Mouse (Mus musculus) embryonic facial prominence, embryonic 13.5 days (tissue): ENCODE data around the gene Prcc. TPM values are rescaled to one million over a fixed set of nuclear protein-coding genes. Genes with fewer than 3 reads are reported as not detected.

ENCODE experiments used
- ATAC-seq: fragments of 200-750 bp; cut with Nextera tagmentation; 2 replicates; pipeline ENCODE4 v1.8.0; 2017; ENCODE audit warnings: low read depth; ENCODE audit not compliant: insufficient number of reproducible peaks, insufficient read depth, low FRiP score, low TSS enrichment
- H3K27ac ChIP-seq: fragments of 300-500 bp; sonication (generic); 2 replicates; pipeline ENCODE4 v1.5.1; 2015; ENCODE audit warnings: moderate library complexity, mild to moderate bottlenecking, inconsistent platforms
- H3K27me3 ChIP-seq: fragments of 300-500 bp; sonication (generic); 2 replicates; pipeline ENCODE4 v1.6.1; 2015; ENCODE audit warnings: mild to moderate bottlenecking, inconsistent platforms
- H3K36me3 ChIP-seq: fragments of 300-500 bp; sonication (generic); 2 replicates; pipeline ENCODE4 v1.6.1; 2015; ENCODE audit warnings: mild to moderate bottlenecking, inconsistent platforms
- H3K4me1 ChIP-seq: fragments of 300-500 bp; sonication (generic); 2 replicates; pipeline ENCODE4 v1.6.1; 2015; ENCODE audit warnings: inconsistent platforms
- H3K4me2 ChIP-seq: fragments of 300-500 bp; sonication (generic); 2 replicates; pipeline ENCODE4 v1.6.1; 2015; ENCODE audit warnings: moderate library complexity, mild to moderate bottlenecking, inconsistent platforms
- H3K4me3 ChIP-seq: fragments of 300-500 bp; sonication (generic); 2 replicates; pipeline ENCODE4 v1.5.1; 2015; ENCODE audit warnings: mild to moderate bottlenecking, inconsistent platforms
- H3K9ac ChIP-seq: fragments of 300-500 bp; sonication (generic); 2 replicates; pipeline ENCODE4 v1.6.1; 2015; ENCODE audit warnings: mild to moderate bottlenecking, inconsistent platforms
- H3K9me3 ChIP-seq: fragments of 300-500 bp; sonication (generic); 2 replicates; pipeline ENCODE4 v1.6.1; 2016; ENCODE audit warnings: inconsistent platforms
- WGBS: fragments of 180-500 bp; shearing (Covaris S2); methylation state at CpG from one replicate; pipeline ENCODE4 v1.1.7; 2015; ENCODE audit warnings: mixed read lengths; 5-methylcytosine and 5-hydroxymethylcytosine counted together
- polyA plus RNA-seq: library from polyadenylated mRNA; unstranded; fragments of >200 nt; fragmentation: Nextera tagmentation; extraction: Ambion mirVana; gene quantifications from 2 replicates; pipeline ENCODE4 v1.2.1, GENCODE M21; 2015

Gene Prcc
- polyA plus RNA-seq, 1 experiment from 2014 or later = 17.7 TPM

- H3K9me3 ChIP-seq = no peaks in the 10 kb centered on the region
- H3K27ac ChIP-seq = peak overlapping the region; percentile 86; the same call in 1 of the 2 replicates
- H3K36me3 ChIP-seq = peaks cover 61% of the 10 kb centered on the region
- peak overlapping the region; percentile 82 for H3K4me2 ChIP-seq
- ATAC-seq = no peak
- peak overlapping the region; percentile 68; the same call in 1 of the 2 replicates for H3K4me3 ChIP-seq
- WGBS = 89% methylated on average over 1 of the region's 1 CpGs
- H3K9ac ChIP-seq = no peak overlapping the region
- no peaks in the 10 kb centered on the region for H3K27me3 ChIP-seq
- H3K4me1 ChIP-seq = peaks cover 14% of the 10 kb centered on the region
Measured at GRCm38 (mm10) chr3:87918551-87918950, 33.1 kb upstream of the Prcc start.

GRCm38 (mm10) chr3:87916990-87917389, 31.6 kb upstream of the Prcc start:
- Histone ChIP-seq H3K4me1 (peaks cover 15% of the 10 kb centered on the region), H3K9me3 (no peaks in the 10 kb centered on the region), H3K4me3 (no peak overlapping the region), H3K4me2 (no peak overlapping the region), H3K36me3 (peaks cover 52% of the 10 kb centered on the region), H3K27me3 (no peaks in the 10 kb centered on the region), H3K27ac (no peak overlapping the region), H3K9ac (no peak overlapping the region)
- WGBS = 91% methylated on average over 1 of the region's 1 CpGs
- ATAC-seq = no peak

- peaks cover 49% of the 10 kb centered on the region for H3K36me3 ChIP-seq
- WGBS = 95% methylated on average over 10 of the region's 10 CpGs
- ATAC-seq = no peak
- no peaks in the 10 kb centered on the region for H3K9me3 ChIP-seq
- H3K9ac ChIP-seq = no peak overlapping the region
- H3K4me2 ChIP-seq = no peak overlapping the region
- no peak overlapping the region for H3K4me3 ChIP-seq
- H3K4me1 ChIP-seq = peaks cover 35% of the 10 kb centered on the region
- H3K27me3 ChIP-seq = no peaks in the 10 kb centered on the region
- no peak overlapping the region for H3K27ac ChIP-seq
Measured at GRCm38 (mm10) chr3:87913891-87914290, 28.5 kb upstream of the Prcc start.

- no peak overlapping the region for H3K4me3 ChIP-seq
- H3K36me3 ChIP-seq = peaks cover 49% of the 10 kb centered on the region
- WGBS = 86% methylated on average over 7 of the region's 7 CpGs
Measured at GRCm38 (mm10) chr3:87913491-87913890, 28.1 kb upstream of the Prcc start.

GRCm38 (mm10) chr3:87910573-87911141, 25.2 kb upstream of the Prcc start:
- H3K4me1 ChIP-seq = peaks cover 46% of the 10 kb centered on the region
- WGBS = 6% methylated on average over 12 of the region's 12 CpGs
- peak overlapping the region; percentile 40 for H3K4me3 ChIP-seq
- ATAC-seq = 0 out of 2 replicates have a peak, but pooled peaks have one; percentile 18
- H3K27me3 ChIP-seq = no peaks in the 10 kb centered on the region
- H3K4me2 ChIP-seq = peak overlapping the region; percentile 92
- H3K27ac ChIP-seq = peak overlapping the region; percentile 98
- peak overlapping the region; percentile 62 for H3K9ac ChIP-seq
- H3K36me3 ChIP-seq = peaks cover 28% of the 10 kb centered on the region
- no peaks in the 10 kb centered on the region for H3K9me3 ChIP-seq

More at GRCm38 (mm10) chr3:87913491-87913890, 28.1 kb upstream of the Prcc start:
- no peak overlapping the region for H3K27ac ChIP-seq
- no peak for ATAC-seq
- no peak overlapping the region for H3K4me2 ChIP-seq
- no peaks in the 10 kb centered on the region for H3K27me3 ChIP-seq
- H3K9ac ChIP-seq = no peak overlapping the region
- H3K9me3 ChIP-seq = no peaks in the 10 kb centered on the region
- H3K4me1 ChIP-seq = peaks cover 37% of the 10 kb centered on the region

- Histone ChIP-seq H3K4me2 (peak overlapping the region; percentile 92), H3K9ac (peak overlapping the region; percentile 62), H3K4me1 (peaks cover 46% of the 10 kb centered on the region)
Measured at GRCm38 (mm10) chr3:87909874-87910273, 24.5 kb upstream of the Prcc start.

GRCm38 (mm10) chr3:87909381-87909780, 24.0 kb upstream of the Prcc start:
- Histone ChIP-seq H3K27me3 (no peaks in the 10 kb centered on the region), H3K4me2 (peak overlapping the region; percentile 92), H3K27ac (peak overlapping the region; percentile 98), H3K9ac (peak overlapping the region; percentile 62), H3K4me3 (peak overlapping the region; percentile 40), H3K36me3 (peaks cover 15% of the 10 kb centered on the region), H3K4me1 (peaks cover 46% of the 10 kb centered on the region), H3K9me3 (no peaks in the 10 kb centered on the region)
- 87% methylated on average over 2 of the region's 2 CpGs for WGBS
- no peak for ATAC-seq

More at GRCm38 (mm10) chr3:87909874-87910273, 24.5 kb upstream of the Prcc start:
- WGBS = 14% methylated on average over 4 of the region's 4 CpGs
- Histone ChIP-seq H3K27ac (peak overlapping the region; percentile 98), H3K27me3 (no peaks in the 10 kb centered on the region), H3K36me3 (peaks cover 20% of the 10 kb centered on the region), H3K9me3 (no peaks in the 10 kb centered on the region), H3K4me3 (peak overlapping the region; percentile 40)
- ATAC-seq = no peak

- ATAC-seq = no peak
- Histone ChIP-seq H3K4me1 (peaks cover 46% of the 10 kb centered on the region), H3K4me3 (peak overlapping the region; percentile 98), H3K36me3 (peaks cover under 1% of the 10 kb centered on the region; the same call in 1 of the 2 replicates), H3K9me3 (no peaks in the 10 kb centered on the region), H3K27ac (peak overlapping the region; percentile 98), H3K4me2 (peak overlapping the region; percentile 92), H3K27me3 (no peaks in the 10 kb centered on the region), H3K9ac (peak overlapping the region; percentile 98)
- WGBS = 14% methylated on average over 1 of the region's 1 CpGs
Measured at GRCm38 (mm10) chr3:87907906-87908305, 22.5 kb upstream of the Prcc start.

- peaks cover 46% of the 10 kb centered on the region for H3K4me1 ChIP-seq
- ATAC-seq = no peak
- under 1% methylated on average over 23 of the region's 27 CpGs for WGBS
- H3K4me3 ChIP-seq = peak overlapping the region; percentile 98
- peak overlapping the region; percentile 98 for H3K27ac ChIP-seq
- no peaks in the 10 kb centered on the region for H3K27me3 ChIP-seq
- no peaks in the 10 kb centered on the region for H3K9me3 ChIP-seq
- peak overlapping the region; percentile 92 for H3K4me2 ChIP-seq
- H3K36me3 ChIP-seq = no peaks in the 10 kb centered on the region
- peak overlapping the region; percentile 98 for H3K9ac ChIP-seq
Measured at GRCm38 (mm10) chr3:87906981-87907857, 21.8 kb upstream of the Prcc start.

- under 1% methylated on average over 38 of the region's 47 CpGs for WGBS
- H3K27ac ChIP-seq = peak overlapping the region; percentile 98
- 0 out of 2 replicates have a peak, but pooled peaks have one; percentile 1 for ATAC-seq
Measured at GRCm38 (mm10) chr3:87906601-87906980, 21.2 kb upstream of the Prcc start.

GRCm38 (mm10) chr3:87905880-87906485, 20.6 kb upstream of the Prcc start, which contains the start of gene Hdgf:
Gene Hdgf, plus strand, starts transcription at chr3:87906321.
- Histone ChIP-seq H3K4me2 (peak within 1 kb of the TSS; percentile 92), H3K4me3 (peak within 1 kb of the TSS; percentile 98), H3K4me1 (peaks cover 34% of the 10 kb centered on the region), H3K36me3 (no peaks in the 10 kb centered on the region), H3K9ac (peak within 1 kb of the TSS; percentile 98), H3K9me3 (no peaks in the 10 kb centered on the region), H3K27me3 (no peaks in the 10 kb centered on the region), H3K27ac (peak within 1 kb of the TSS; percentile 98)
- ATAC-seq = peak; percentile 90
- under 1% methylated on average over 56 of the region's 57 CpGs for WGBS

More at GRCm38 (mm10) chr3:87906601-87906980, 21.2 kb upstream of the Prcc start:
- no peaks in the 10 kb centered on the region for H3K9me3 ChIP-seq
- peak overlapping the region; percentile 98 for H3K9ac ChIP-seq
- H3K4me1 ChIP-seq = peaks cover 40% of the 10 kb centered on the region
- no peaks in the 10 kb centered on the region for H3K36me3 ChIP-seq
- peak overlapping the region; percentile 98 for H3K4me3 ChIP-seq
- H3K4me2 ChIP-seq = peak overlapping the region; percentile 92
- no peaks in the 10 kb centered on the region for H3K27me3 ChIP-seq
